Mouse (Mus musculus): ENCODE measurements at regions not wholly inside any gene's neighbourhood (a gene's known extent, or its start where the extent isn't known, plus 50 kb on each side); places are given as distances from the start of the nearest gene placed in this dataset.

- DNase-seq (ENCODE audit: low spot score), result no peak
Measured at GRCm38 (mm10) chr8:25463532-25463931, 639.4 kb upstream of the Adam5 start.

- no peak for DNase-seq (ENCODE audit: low spot score)
Measured at GRCm38 (mm10) chr8:25462492-25462891, 638.3 kb upstream of the Adam5 start.

GRCm38 (mm10) chr8:25455644-25456043, 631.5 kb upstream of the Adam5 start:
- no peak for DNase-seq (ENCODE audit: low spot score)

- no peak for DNase-seq (ENCODE audit: low spot score)
Measured at GRCm38 (mm10) chr8:25454972-25455371, 630.8 kb upstream of the Adam5 start.

GRCm38 (mm10) chr8:25453826-25454225, 629.7 kb upstream of the Adam5 start:
- DNase-seq (ENCODE audit: low spot score), result no peak

GRCm38 (mm10) chr8:25450544-25450943, 626.4 kb upstream of the Adam5 start:
- DNase-seq (ENCODE audit: low spot score), result no peak

- DNase-seq (ENCODE audit: low spot score), result no peak
Measured at GRCm38 (mm10) chr8:25449590-25449989, 625.4 kb upstream of the Adam5 start.

GRCm38 (mm10) chr8:25447900-25448299, 623.7 kb upstream of the Adam5 start:
- DNase-seq (ENCODE audit: low spot score), result no peak

- DNase-seq (ENCODE audit: low spot score), result no peak
Measured at GRCm38 (mm10) chr8:25445968-25446367, 621.8 kb upstream of the Adam5 start.

GRCm38 (mm10) chr8:25445054-25445453, 620.9 kb upstream of the Adam5 start:
- no peak for DNase-seq (ENCODE audit: low spot score)

GRCm38 (mm10) chr8:25443552-25443951, 619.4 kb upstream of the Adam5 start:
- no peak for DNase-seq (ENCODE audit: low spot score)

- no peak for DNase-seq (ENCODE audit: low spot score)
Measured at GRCm38 (mm10) chr8:25441057-25441441, 616.9 kb upstream of the Adam5 start.

GRCm38 (mm10) chr8:25440391-25441056, 616.4 kb upstream of the Adam5 start:
- DNase-seq (ENCODE audit: low spot score), result no peak

GRCm38 (mm10) chr8:25439971-25440370, 615.8 kb upstream of the Adam5 start:
- no peak for DNase-seq (ENCODE audit: low spot score)

GRCm38 (mm10) chr8:25438021-25438620, 614.0 kb upstream of the Adam5 start:
- no peak for DNase-seq (ENCODE audit: low spot score)

- no peak for DNase-seq (ENCODE audit: low spot score)
Measured at GRCm38 (mm10) chr8:25437178-25437577, 613.0 kb upstream of the Adam5 start.

GRCm38 (mm10) chr8:25430552-25430951, 606.4 kb upstream of the Adam5 start:
- no peak for DNase-seq (ENCODE audit: low spot score)

GRCm38 (mm10) chr8:25429846-25430482, 605.8 kb upstream of the Adam5 start:
- DNase-seq (ENCODE audit: low spot score), result no peak

- no peak for DNase-seq (ENCODE audit: low spot score)
Measured at GRCm38 (mm10) chr8:25428761-25429160, 604.6 kb upstream of the Adam5 start.

- DNase-seq (ENCODE audit: low spot score), result no peak
Measured at GRCm38 (mm10) chr8:25426207-25426606, 602.0 kb upstream of the Adam5 start.

GRCm38 (mm10) chr8:25421478-25421877, 597.3 kb upstream of the Adam5 start:
- no peak for DNase-seq (ENCODE audit: low spot score)

- no peak for DNase-seq (ENCODE audit: low spot score)
Measured at GRCm38 (mm10) chr8:25410536-25410935, 586.4 kb upstream of the Adam5 start.

- DNase-seq (ENCODE audit: low spot score), result no peak
Measured at GRCm38 (mm10) chr8:25407862-25408261, 583.7 kb upstream of the Adam5 start.

- DNase-seq (ENCODE audit: low spot score), result no peak
Measured at GRCm38 (mm10) chr8:25392766-25393166, 568.6 kb upstream of the Adam5 start.

All from layer of hippocampus, adult 9-10 months (tissue).